Mouse (Mus musculus): ENCODE results near the gene 1110032A03Rik.

The 1110032A03Rik gene

GRCm38 (mm10) chr9:50774991-50775612, at the start of gene 1110032A03Rik, which contains the start of gene Alg9:
Gene 1110032A03Rik, minus strand, starts transcription at chr9:50775520.
Gene Alg9, plus strand, starts transcription at chr9:50775019.
- peak; percentile 92 for DNase-seq (ENCODE audit: low read depth)

- no peak for DNase-seq (ENCODE audit: low read depth)
Measured at GRCm38 (mm10) chr9:50823779-50824453, 48.6 kb upstream of the 1110032A03Rik start.

DNA sequence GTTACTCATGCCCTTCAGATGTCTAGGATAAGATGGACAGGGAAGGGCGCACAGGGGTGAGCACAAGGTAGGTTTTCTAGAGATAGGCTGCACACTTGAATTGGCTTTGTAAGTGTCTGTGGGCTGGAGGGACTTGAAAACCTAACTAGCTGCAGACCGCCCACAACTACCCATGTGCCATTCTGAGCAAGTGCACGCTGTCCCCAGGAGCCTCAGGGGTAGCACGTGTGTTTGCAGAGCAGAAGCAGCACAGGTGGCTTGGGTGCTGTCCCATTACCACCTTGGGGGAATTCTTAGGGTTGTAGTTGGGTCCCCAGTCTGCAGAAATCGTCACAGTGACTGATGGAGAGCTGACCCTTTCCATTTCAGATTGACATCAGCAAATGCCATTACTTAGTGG, 46.9 kb upstream of the 1110032A03Rik start:
- DNase-seq (ENCODE audit: low read depth): no peak

GRCm38 (mm10) chr9:50821651-50822050, 46.3 kb upstream of the 1110032A03Rik start:
- no peak for DNase-seq (ENCODE audit: low read depth)

DNA sequence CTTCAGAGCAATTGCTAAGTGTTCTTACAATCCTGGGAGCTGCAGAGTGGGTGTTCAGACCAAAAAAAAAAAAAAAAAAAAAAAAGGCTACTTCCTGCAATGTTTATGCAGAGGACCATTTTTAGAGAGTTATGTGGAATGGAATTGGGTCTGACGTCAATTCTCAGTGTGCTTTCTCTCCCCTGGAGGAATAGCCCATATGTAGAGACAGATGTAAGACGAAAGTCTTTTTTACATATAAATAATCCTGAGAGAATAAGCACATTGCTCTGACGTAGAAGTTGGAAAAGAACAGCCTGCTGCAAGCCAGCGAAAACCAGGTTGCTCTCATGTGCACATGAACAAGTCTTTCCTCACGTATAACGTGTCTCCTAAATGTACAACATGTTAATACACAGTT, 44.4 kb upstream of the 1110032A03Rik start:
- DNase-seq (ENCODE audit: low read depth): no peak

- no peak for DNase-seq (ENCODE audit: low read depth)
Measured at GRCm38 (mm10) chr9:50818050-50818449, 42.7 kb upstream of the 1110032A03Rik start.

- DNase-seq (ENCODE audit: low read depth): no peak
Measured at GRCm38 (mm10) chr9:50816512-50816911, 41.2 kb upstream of the 1110032A03Rik start.

GRCm38 (mm10) chr9:50815666-50816065, 40.3 kb upstream of the 1110032A03Rik start:
- no peak for DNase-seq (ENCODE audit: low read depth)

- DNase-seq (ENCODE audit: low read depth): no peak
Measured at GRCm38 (mm10) chr9:50813796-50814195, 38.5 kb upstream of the 1110032A03Rik start.

GRCm38 (mm10) chr9:50811746-50812145, 36.4 kb upstream of the 1110032A03Rik start:
- no peak for DNase-seq (ENCODE audit: low read depth)

DNA sequence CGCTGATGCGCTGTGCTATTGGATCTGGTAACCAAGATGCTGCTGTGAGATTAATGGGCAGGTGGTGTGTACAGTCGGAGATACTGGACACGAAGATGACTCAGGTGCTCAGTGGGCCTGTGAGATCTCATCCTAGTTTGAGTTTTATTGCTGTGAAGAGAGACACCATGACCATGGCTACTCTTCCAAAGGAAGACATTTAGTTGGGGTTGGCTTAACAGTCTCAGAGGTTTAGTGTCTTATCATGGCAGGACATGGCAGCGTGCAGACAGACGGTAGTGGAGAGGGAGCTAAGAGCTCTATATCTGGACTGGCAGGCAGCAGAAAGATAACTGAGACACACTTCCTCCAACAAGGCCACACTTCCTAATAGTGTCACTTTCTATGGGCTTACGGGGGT, 35.9 kb upstream of the 1110032A03Rik start:
- no peak for DNase-seq (ENCODE audit: low read depth)

- DNase-seq (ENCODE audit: low read depth): no peak
Measured at GRCm38 (mm10) chr9:50809146-50809545, 33.8 kb upstream of the 1110032A03Rik start.

DNA sequence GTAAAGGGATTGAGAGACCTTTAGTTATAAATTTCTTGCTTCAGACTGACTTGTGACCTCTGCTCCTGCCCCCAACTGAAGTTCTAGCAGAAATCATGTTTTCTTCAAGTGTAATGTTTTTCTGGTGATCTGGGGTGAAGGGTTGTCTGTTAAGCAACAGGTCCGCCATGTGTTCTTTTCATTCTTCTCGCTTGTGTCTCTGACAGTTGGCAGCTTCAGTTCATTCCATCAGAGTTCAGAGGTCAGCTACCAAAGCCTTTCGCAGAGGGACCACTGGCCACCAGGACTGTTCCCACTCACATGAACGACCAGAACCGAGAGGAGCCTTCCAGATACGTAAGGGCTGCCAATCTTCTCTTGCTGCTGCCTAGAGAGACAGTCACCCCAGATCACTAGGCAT, 33.2 kb upstream of the 1110032A03Rik start:
- no peak for DNase-seq (ENCODE audit: low read depth)

- no peak for DNase-seq (ENCODE audit: low read depth)
Measured at GRCm38 (mm10) chr9:50803055-50803671, 27.8 kb upstream of the 1110032A03Rik start.

DNA sequence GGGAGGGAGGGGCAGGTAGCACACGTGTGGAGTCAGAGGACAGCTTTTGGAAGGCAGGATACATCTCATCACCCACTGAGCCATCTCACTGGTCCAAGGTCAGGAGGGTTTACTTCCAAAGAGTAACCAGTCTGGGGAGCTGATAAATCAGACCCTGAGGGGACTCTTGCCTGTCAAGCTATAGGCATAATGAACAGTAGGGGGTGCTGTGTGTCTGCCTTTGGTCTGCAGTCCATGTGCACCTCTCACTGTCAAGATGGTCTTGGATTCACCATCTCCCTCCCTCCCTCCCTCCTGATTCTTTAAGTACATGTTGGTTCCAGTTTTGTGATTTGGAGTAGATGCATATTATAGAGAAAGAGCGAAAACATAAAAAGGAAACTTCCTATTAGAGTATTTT, 25.7 kb upstream of the 1110032A03Rik start:
- DNase-seq (ENCODE audit: low read depth): peak; percentile 73

DNA sequence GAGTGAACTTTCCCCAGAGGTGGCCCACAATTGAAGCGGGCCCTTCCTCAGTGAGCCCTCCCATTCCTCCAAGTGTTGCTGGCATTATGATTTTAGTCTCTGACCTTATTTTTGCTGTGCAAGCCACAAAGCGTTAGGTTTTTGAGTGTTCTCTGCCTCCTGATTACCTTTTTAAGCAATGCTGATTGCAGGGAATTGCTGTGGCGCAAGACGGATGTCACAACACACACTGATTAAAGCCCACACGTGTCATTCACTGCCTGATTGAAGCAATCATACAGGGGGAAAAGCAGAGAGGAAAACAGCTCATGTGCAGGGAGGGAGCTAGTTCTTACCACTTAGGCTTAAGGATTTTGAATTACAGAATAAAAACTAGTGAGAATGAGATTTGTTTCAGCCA, 23.0 kb upstream of the 1110032A03Rik start:
- no peak for DNase-seq (ENCODE audit: low read depth)

GRCm38 (mm10) chr9:50797641-50798040, 22.3 kb upstream of the 1110032A03Rik start:
- no peak for DNase-seq (ENCODE audit: low read depth)

DNA sequence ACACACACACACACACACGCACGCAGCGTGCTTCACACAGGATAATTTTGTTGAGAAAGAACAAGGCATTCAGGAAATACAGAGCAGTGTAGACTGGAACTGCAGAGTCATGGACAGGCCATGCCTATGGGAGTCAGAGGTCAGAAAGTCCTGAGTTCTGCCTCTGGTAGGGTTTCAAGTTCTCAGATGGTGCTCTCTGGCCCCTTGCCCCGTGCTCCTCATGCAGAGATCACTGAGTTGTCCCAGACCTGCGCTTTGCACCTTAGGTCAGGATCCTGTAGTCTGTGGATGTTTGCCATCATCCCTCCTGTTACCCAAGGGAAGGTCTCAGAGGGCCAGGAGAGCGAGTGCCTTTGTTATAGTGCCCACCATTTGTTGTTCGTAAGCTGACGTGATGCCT, 21.5 kb upstream of the 1110032A03Rik start:
- DNase-seq (ENCODE audit: low read depth): no peak

DNA sequence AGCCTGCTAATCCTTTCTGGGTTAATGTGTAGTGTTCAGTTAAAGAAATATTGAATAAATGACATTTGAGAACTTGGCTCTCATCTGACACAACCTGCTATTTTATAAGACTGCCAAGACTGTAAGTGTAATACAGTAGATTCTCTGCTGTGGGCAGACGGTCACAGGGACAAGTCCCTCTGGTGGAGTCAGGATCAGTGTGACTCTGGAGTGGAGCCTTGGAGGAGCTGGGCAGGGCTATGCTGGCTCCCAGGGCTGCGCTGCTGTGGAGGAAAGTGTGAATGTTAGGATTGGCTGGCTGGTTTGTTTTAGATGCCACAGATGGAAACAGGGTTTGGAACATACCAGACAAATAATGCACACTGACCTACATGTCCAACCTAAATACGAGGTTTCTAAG, 19.9 kb upstream of the 1110032A03Rik start:
- DNase-seq (ENCODE audit: low read depth): no peak

GRCm38 (mm10) chr9:50782155-50782554, 6.8 kb upstream of the 1110032A03Rik start:
- peak; percentile 70 for DNase-seq (ENCODE audit: low read depth)

DNA sequence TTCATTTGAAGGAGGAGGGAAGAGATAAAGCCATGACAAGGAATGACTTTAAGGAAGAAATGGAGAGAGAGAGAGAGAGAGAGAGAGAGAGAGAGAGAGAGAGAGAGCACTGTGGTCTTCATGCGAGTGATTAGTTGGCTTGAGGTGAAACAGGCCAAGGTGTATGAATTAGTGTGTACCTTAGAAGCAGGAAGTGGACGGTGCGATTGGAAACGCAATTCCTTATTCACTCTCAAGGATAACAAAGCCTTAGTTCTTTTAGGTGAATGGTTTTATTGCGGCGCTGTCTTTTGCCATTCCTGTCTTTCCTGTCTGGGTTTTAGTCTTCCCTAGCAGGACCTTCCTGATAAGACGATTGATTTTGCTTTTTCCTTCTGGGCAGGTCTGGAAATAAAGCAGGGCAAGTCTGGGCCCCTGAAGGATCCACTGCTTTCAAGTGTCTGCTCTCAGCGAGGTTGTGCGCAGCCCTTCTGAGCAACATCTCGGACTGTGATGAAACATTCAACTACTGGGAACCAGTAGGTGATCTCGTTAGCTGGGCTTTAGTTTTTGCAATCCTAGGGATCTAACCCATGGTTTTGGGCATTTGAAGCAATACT, 941 bp upstream of the 1110032A03Rik start:
- DNase-seq (ENCODE audit: low read depth): no peak

DNA sequence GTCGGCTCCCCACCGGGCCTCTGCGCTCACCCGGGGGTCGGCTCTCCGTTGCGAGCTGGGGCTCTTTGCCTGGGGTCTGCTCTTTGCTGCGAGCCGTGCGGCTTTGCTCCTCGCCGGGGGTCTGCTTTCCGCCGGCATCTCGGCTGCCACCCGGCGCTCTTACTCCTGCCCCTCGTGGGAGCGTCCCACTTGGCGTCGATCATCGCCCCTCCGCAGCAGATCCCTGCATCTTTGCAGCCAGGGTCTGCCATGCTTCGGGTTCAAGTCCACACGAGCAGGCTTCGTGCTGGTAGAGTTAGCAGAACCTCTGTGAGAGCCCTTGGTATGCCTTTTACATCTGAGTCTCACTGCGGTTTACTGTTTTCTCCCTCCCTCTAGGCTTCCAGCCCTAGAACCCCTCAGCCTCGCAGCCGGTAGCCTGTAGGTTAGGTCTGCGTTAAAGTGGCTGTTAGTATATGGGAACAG, 374 bp upstream of the 1110032A03Rik start:
- peak; percentile 49 for DNase-seq (ENCODE audit: low read depth)

GRCm38 (mm10) chr9:50774026-50774462, 1.3 kb downstream of the 1110032A03Rik start:
- peak; percentile 37 for DNase-seq (ENCODE audit: low read depth)
